Mouse (Mus musculus): ENCODE results near the gene Gpr107. TPM values are rescaled to one million over a fixed set of nuclear protein-coding genes. Genes with fewer than 3 reads are reported as not detected.

Gene Gpr107
- total and polyA plus RNA-seq, 2 experiments = 8.3 to 10.0 TPM

- peak overlapping the region; percentile 54 for H3K9ac ChIP-seq (ENCODE audit: low read depth, low read length)
- peaks cover 15% of the 10 kb centered on the region for H3K27me3 ChIP-seq (ENCODE audit: control insufficient read depth, insufficient read depth, low read length)
- no peaks in the 10 kb centered on the region for H3K79me2 ChIP-seq (ENCODE audit: control insufficient read depth, insufficient read depth, low read length)
- H3K4me1 ChIP-seq (ENCODE audit: control insufficient read depth, insufficient read depth, low read length) = no peaks in the 10 kb centered on the region
- TF ChIP-seq CTCF (IDR thresholded peaks at IDR 0.05; ENCODE audit: low read depth, low read length) (no peak), POLR2A (IDR thresholded peaks at IDR 0.05; ENCODE audit: extremely low read depth, insufficient read depth, low read length) (no peak)
- no peak overlapping the region for H3K27ac ChIP-seq (replicated peaks; ENCODE audit: insufficient read depth, low read depth, low read length)
- 13% methylated on average over 36 of the region's 41 CpGs for WGBS
- H3K36me3 ChIP-seq (ENCODE audit: control insufficient read depth, insufficient read depth, low read length) = no peaks in the 10 kb centered on the region
- peak overlapping the region; percentile 27; the same call in 1 of the 2 replicates for H3K4me3 ChIP-seq (ENCODE audit: insufficient read depth, low read depth, low read length)
- no peak for DNase-seq (ENCODE audit: extremely low read depth, low read depth, low spot score)
Measured at GRCm38 (mm10) chr2:31246251-31246971, 94.3 kb downstream of the Gpr107 start.

- H3K4me3 ChIP-seq (ENCODE audit: insufficient read depth, low read depth, low read length) = no peak overlapping the region
- DNase-seq (ENCODE audit: extremely low read depth, low read depth, low spot score) = no peak
- H3K27ac ChIP-seq (replicated peaks; ENCODE audit: insufficient read depth, low read depth, low read length) = no peak overlapping the region
- WGBS = 85% methylated on average over 6 of the region's 6 CpGs
- TF ChIP-seq POLR2A (IDR thresholded peaks at IDR 0.05; ENCODE audit: extremely low read depth, insufficient read depth, low read length) (no peak), CTCF (IDR thresholded peaks at IDR 0.05; ENCODE audit: low read depth, low read length) (no peak)
- H3K27me3 ChIP-seq (ENCODE audit: control insufficient read depth, insufficient read depth, low read length) = peaks cover 15% of the 10 kb centered on the region
- H3K36me3 ChIP-seq (ENCODE audit: control insufficient read depth, insufficient read depth, low read length) = no peaks in the 10 kb centered on the region
- no peaks in the 10 kb centered on the region for H3K79me2 ChIP-seq (ENCODE audit: control insufficient read depth, insufficient read depth, low read length)
- no peaks in the 10 kb centered on the region for H3K4me1 ChIP-seq (ENCODE audit: control insufficient read depth, insufficient read depth, low read length)
- no peak overlapping the region for H3K9ac ChIP-seq (ENCODE audit: low read depth, low read length)
Measured at GRCm38 (mm10) chr2:31248856-31249255, 96.7 kb downstream of the Gpr107 start.

- TF ChIP-seq CTCF (IDR thresholded peaks at IDR 0.05; ENCODE audit: low read depth, low read length) = no peak
- TF ChIP-seq POLR2A (IDR thresholded peaks at IDR 0.05; ENCODE audit: extremely low read depth, insufficient read depth, low read length) = no peak
- Histone ChIP-seq H3K27me3 (ENCODE audit: control insufficient read depth, insufficient read depth, low read length) (no peaks in the 10 kb centered on the region), H3K27ac (replicated peaks; ENCODE audit: insufficient read depth, low read depth, low read length) (no peak overlapping the region), H3K36me3 (ENCODE audit: control insufficient read depth, insufficient read depth, low read length) (no peaks in the 10 kb centered on the region), H3K9ac (ENCODE audit: low read depth, low read length) (no peak overlapping the region), H3K79me2 (ENCODE audit: control insufficient read depth, insufficient read depth, low read length) (no peaks in the 10 kb centered on the region), H3K4me1 (ENCODE audit: control insufficient read depth, insufficient read depth, low read length) (no peaks in the 10 kb centered on the region), H3K4me3 (ENCODE audit: insufficient read depth, low read depth, low read length) (no peak overlapping the region)
- DNase-seq (ENCODE audit: extremely low read depth, low read depth, low spot score) = no peak
- 90% methylated on average over 4 of the region's 4 CpGs for WGBS
Measured at GRCm38 (mm10) chr2:31252167-31252566, 100.1 kb downstream of the Gpr107 start.

- Histone ChIP-seq H3K27me3 (ENCODE audit: control insufficient read depth, insufficient read depth, low read length) (no peaks in the 10 kb centered on the region), H3K4me3 (ENCODE audit: insufficient read depth, low read depth, low read length) (no peak overlapping the region), H3K79me2 (ENCODE audit: control insufficient read depth, insufficient read depth, low read length) (no peaks in the 10 kb centered on the region), H3K27ac (replicated peaks; ENCODE audit: insufficient read depth, low read depth, low read length) (no peak overlapping the region), H3K4me1 (ENCODE audit: control insufficient read depth, insufficient read depth, low read length) (0 out of 2 replicates have a peak, but pooled peaks cover under 1% of the 10 kb centered on the region), H3K36me3 (ENCODE audit: control insufficient read depth, insufficient read depth, low read length) (no peaks in the 10 kb centered on the region), H3K9ac (ENCODE audit: low read depth, low read length) (no peak overlapping the region)
- no peak for TF ChIP-seq POLR2A (IDR thresholded peaks at IDR 0.05; ENCODE audit: extremely low read depth, insufficient read depth, low read length)
- peak; percentile 45 for DNase-seq (ENCODE audit: extremely low read depth, low read depth, low spot score)
- 71% methylated on average over 3 of the region's 3 CpGs for WGBS
Measured at GRCm38 (mm10) chr2:31253463-31253862, 101.3 kb downstream of the Gpr107 start.

GRCm38 (mm10) chr2:31254806-31255205 is 102.7 kb downstream of the Gpr107 start:
- Histone ChIP-seq H3K79me2 (ENCODE audit: control insufficient read depth, insufficient read depth, low read length) (no peaks in the 10 kb centered on the region), H3K36me3 (ENCODE audit: control insufficient read depth, insufficient read depth, low read length) (no peaks in the 10 kb centered on the region), H3K9ac (ENCODE audit: low read depth, low read length) (no peak overlapping the region), H3K4me3 (ENCODE audit: insufficient read depth, low read depth, low read length) (no peak overlapping the region), H3K27ac (replicated peaks; ENCODE audit: insufficient read depth, low read depth, low read length) (no peak overlapping the region), H3K4me1 (ENCODE audit: control insufficient read depth, insufficient read depth, low read length) (peaks cover 5% of the 10 kb centered on the region; the same call in 1 of the 2 replicates), H3K27me3 (ENCODE audit: control insufficient read depth, insufficient read depth, low read length) (no peaks in the 10 kb centered on the region)
- no peak for DNase-seq (ENCODE audit: extremely low read depth, low read depth, low spot score)
- TF ChIP-seq CTCF (IDR thresholded peaks at IDR 0.05; ENCODE audit: low read depth, low read length) (no peak), POLR2A (IDR thresholded peaks at IDR 0.05; ENCODE audit: extremely low read depth, insufficient read depth, low read length) (no peak)
- 96% methylated on average over 3 of the region's 3 CpGs for WGBS

Data from liver, adult 2 months (tissue).